Mouse (Mus musculus): ENCODE measurements at regions not wholly inside any gene's neighbourhood (a gene's known extent, or its start where the extent isn't known, plus 50 kb on each side); places are given as distances from the start of the nearest gene placed in this dataset.
A peak's percentile ranks its signal among the peaks of the same experiment; 100 is the strongest.

GRCm38 (mm10) chr16:24056123-24056884 is 67.7 kb upstream of the Bcl6 start:
- Histone ChIP-seq H3K36me3 (ENCODE audit: control insufficient read depth, insufficient read depth, low read length) (no peaks in the 10 kb centered on the region), H3K4me1 (replicated peaks; ENCODE audit: control insufficient read depth, insufficient read depth, low read length) (no peaks in the 10 kb centered on the region), H3K9me3 (ENCODE audit: control insufficient read depth, low read length) (no peaks in the 10 kb centered on the region), H3K4me3 (ENCODE audit: low read depth, low read length) (no peak overlapping the region), H3K27ac (ENCODE audit: low read depth, low read length) (no peak overlapping the region), H3K9ac (ENCODE audit: low read length) (no peak overlapping the region), H3K27me3 (ENCODE audit: control insufficient read depth, insufficient read depth, low read length) (no peaks in the 10 kb centered on the region), H3K4me2 (ENCODE audit: low read depth, low read length, severe bottlenecking) (no peak overlapping the region)
- WGBS, result 66% methylated on average over 12 of the region's 12 CpGs
- DNase-seq (ENCODE audit: low spot score) (peak; percentile 4), ATAC-seq (replicated peaks; ENCODE audit: low FRiP score) (no peak)

GRCm38 (mm10) chr16:24054293-24054692 is 65.6 kb upstream of the Bcl6 start:
- Histone ChIP-seq H3K4me2 (ENCODE audit: low read depth, low read length, severe bottlenecking) (no peak overlapping the region), H3K36me3 (ENCODE audit: control insufficient read depth, insufficient read depth, low read length) (no peaks in the 10 kb centered on the region), H3K9me3 (ENCODE audit: control insufficient read depth, low read length) (no peaks in the 10 kb centered on the region), H3K27ac (ENCODE audit: low read depth, low read length) (no peak overlapping the region), H3K9ac (ENCODE audit: low read length) (no peak overlapping the region), H3K27me3 (ENCODE audit: control insufficient read depth, insufficient read depth, low read length) (no peaks in the 10 kb centered on the region), H3K4me3 (ENCODE audit: low read depth, low read length) (no peak overlapping the region), H3K4me1 (replicated peaks; ENCODE audit: control insufficient read depth, insufficient read depth, low read length) (no peaks in the 10 kb centered on the region)
- ATAC-seq (replicated peaks; ENCODE audit: low FRiP score), result no peak
- WGBS, result 95% methylated on average over 3 of the region's 3 CpGs
- DNase-seq (ENCODE audit: low spot score), result no peak

GRCm38 (mm10) chr16:24053403-24053802 is 64.8 kb upstream of the Bcl6 start:
- H3K4me1 ChIP-seq (replicated peaks; ENCODE audit: control insufficient read depth, insufficient read depth, low read length), result no peaks in the 10 kb centered on the region
- no peak overlapping the region for H3K4me3 ChIP-seq (ENCODE audit: low read depth, low read length)
- H3K36me3 ChIP-seq (ENCODE audit: control insufficient read depth, insufficient read depth, low read length), result no peaks in the 10 kb centered on the region
- no peaks in the 10 kb centered on the region for H3K9me3 ChIP-seq (ENCODE audit: control insufficient read depth, low read length)
- WGBS, result 85% methylated on average over 10 of the region's 10 CpGs
- ATAC-seq (replicated peaks; ENCODE audit: low FRiP score) (no peak), DNase-seq (ENCODE audit: low spot score) (no peak)
- H3K9ac ChIP-seq (ENCODE audit: low read length), result no peak overlapping the region
- H3K27ac ChIP-seq (ENCODE audit: low read depth, low read length), result no peak overlapping the region
- no peak overlapping the region for H3K4me2 ChIP-seq (ENCODE audit: low read depth, low read length, severe bottlenecking)
- no peaks in the 10 kb centered on the region for H3K27me3 ChIP-seq (ENCODE audit: control insufficient read depth, insufficient read depth, low read length)

- Histone ChIP-seq H3K4me2 (ENCODE audit: low read depth, low read length, severe bottlenecking) (no peak overlapping the region), H3K4me3 (ENCODE audit: low read depth, low read length) (no peak overlapping the region)
- WGBS, result 87% methylated on average over 10 of the region's 10 CpGs
These were observed 62.4 kb upstream of the Bcl6 start for GRCm38 (mm10) chr16:24050856-24051640.

GRCm38 (mm10) chr16:24043779-24044178 is 55.1 kb upstream of the Bcl6 start:
- ATAC-seq (replicated peaks; ENCODE audit: low FRiP score) (no peak), DNase-seq (ENCODE audit: low spot score) (no peak)
- Histone ChIP-seq H3K4me2 (ENCODE audit: low read depth, low read length, severe bottlenecking) (no peak overlapping the region), H3K36me3 (ENCODE audit: control insufficient read depth, insufficient read depth, low read length) (no peaks in the 10 kb centered on the region), H3K4me1 (replicated peaks; ENCODE audit: control insufficient read depth, insufficient read depth, low read length) (no peaks in the 10 kb centered on the region), H3K9me3 (ENCODE audit: control insufficient read depth, low read length) (no peaks in the 10 kb centered on the region), H3K9ac (ENCODE audit: low read length) (no peak overlapping the region), H3K4me3 (ENCODE audit: low read depth, low read length) (no peak overlapping the region), H3K27ac (ENCODE audit: low read depth, low read length) (no peak overlapping the region), H3K27me3 (ENCODE audit: control insufficient read depth, insufficient read depth, low read length) (no peaks in the 10 kb centered on the region)
- WGBS, result 83% methylated on average over 4 of the region's 4 CpGs

More at GRCm38 (mm10) chr16:24050856-24051640, 62.4 kb upstream of the Bcl6 start:
- Histone ChIP-seq H3K9me3 (ENCODE audit: control insufficient read depth, low read length) (no peaks in the 10 kb centered on the region), H3K27me3 (ENCODE audit: control insufficient read depth, insufficient read depth, low read length) (no peaks in the 10 kb centered on the region), H3K9ac (ENCODE audit: low read length) (no peak overlapping the region), H3K4me1 (replicated peaks; ENCODE audit: control insufficient read depth, insufficient read depth, low read length) (no peaks in the 10 kb centered on the region), H3K36me3 (ENCODE audit: control insufficient read depth, insufficient read depth, low read length) (no peaks in the 10 kb centered on the region), H3K27ac (ENCODE audit: low read depth, low read length) (no peak overlapping the region)
- DNase-seq (ENCODE audit: low spot score), result no peak
- no peak for ATAC-seq (replicated peaks; ENCODE audit: low FRiP score)

GRCm38 (mm10) chr16:24042977-24043376 is 54.3 kb upstream of the Bcl6 start:
- Histone ChIP-seq H3K9ac (ENCODE audit: low read length) (no peak overlapping the region), H3K4me2 (ENCODE audit: low read depth, low read length, severe bottlenecking) (no peak overlapping the region), H3K4me1 (replicated peaks; ENCODE audit: control insufficient read depth, insufficient read depth, low read length) (no peaks in the 10 kb centered on the region), H3K9me3 (ENCODE audit: control insufficient read depth, low read length) (no peaks in the 10 kb centered on the region), H3K27ac (ENCODE audit: low read depth, low read length) (no peak overlapping the region), H3K27me3 (ENCODE audit: control insufficient read depth, insufficient read depth, low read length) (no peaks in the 10 kb centered on the region), H3K4me3 (ENCODE audit: low read depth, low read length) (no peak overlapping the region), H3K36me3 (ENCODE audit: control insufficient read depth, insufficient read depth, low read length) (no peaks in the 10 kb centered on the region)
- DNase-seq (ENCODE audit: low spot score) (no peak), ATAC-seq (replicated peaks; ENCODE audit: low FRiP score) (no peak)
- 86% methylated on average over 3 of the region's 3 CpGs for WGBS

GRCm38 (mm10) chr16:24042216-24042615 is 53.6 kb upstream of the Bcl6 start:
- ATAC-seq (replicated peaks; ENCODE audit: low FRiP score), result no peak
- Histone ChIP-seq H3K27ac (ENCODE audit: low read depth, low read length) (no peak overlapping the region), H3K36me3 (ENCODE audit: control insufficient read depth, insufficient read depth, low read length) (no peaks in the 10 kb centered on the region), H3K4me2 (ENCODE audit: low read depth, low read length, severe bottlenecking) (no peak overlapping the region), H3K4me3 (ENCODE audit: low read depth, low read length) (no peak overlapping the region), H3K9me3 (ENCODE audit: control insufficient read depth, low read length) (no peaks in the 10 kb centered on the region), H3K27me3 (ENCODE audit: control insufficient read depth, insufficient read depth, low read length) (no peaks in the 10 kb centered on the region), H3K4me1 (replicated peaks; ENCODE audit: control insufficient read depth, insufficient read depth, low read length) (no peaks in the 10 kb centered on the region), H3K9ac (ENCODE audit: low read length) (no peak overlapping the region)
- no peak for DNase-seq (ENCODE audit: low spot score)
- WGBS, result 87% methylated on average over 2 of the region's 2 CpGs

- no peak overlapping the region for H3K9ac ChIP-seq (ENCODE audit: low read length)
- H3K27ac ChIP-seq (ENCODE audit: low read depth, low read length), result no peak overlapping the region
- H3K9me3 ChIP-seq (ENCODE audit: control insufficient read depth, low read length), result no peaks in the 10 kb centered on the region
- no peak overlapping the region for H3K4me3 ChIP-seq (ENCODE audit: low read depth, low read length)
- no peaks in the 10 kb centered on the region for H3K4me1 ChIP-seq (replicated peaks; ENCODE audit: control insufficient read depth, insufficient read depth, low read length)
- ATAC-seq (replicated peaks; ENCODE audit: low FRiP score) (no peak), DNase-seq (ENCODE audit: low spot score) (no peak)
- H3K27me3 ChIP-seq (ENCODE audit: control insufficient read depth, insufficient read depth, low read length), result no peaks in the 10 kb centered on the region
- H3K4me2 ChIP-seq (ENCODE audit: low read depth, low read length, severe bottlenecking), result no peak overlapping the region
- 96% methylated on average over 2 of the region's 2 CpGs for WGBS
- no peaks in the 10 kb centered on the region for H3K36me3 ChIP-seq (ENCODE audit: control insufficient read depth, insufficient read depth, low read length)
These were observed 52.8 kb upstream of the Bcl6 start for GRCm38 (mm10) chr16:24041403-24041802.
